Mouse (Mus musculus) MN1 (cell line): ENCODE data around the gene Gjb3.

Source experiments
- DNase-seq: peaks from one replicate; pipeline ENCODE4 v3.0.0-alpha.2; 2016; ENCODE audit warnings: low spot score

The Gjb3 gene

DNA sequence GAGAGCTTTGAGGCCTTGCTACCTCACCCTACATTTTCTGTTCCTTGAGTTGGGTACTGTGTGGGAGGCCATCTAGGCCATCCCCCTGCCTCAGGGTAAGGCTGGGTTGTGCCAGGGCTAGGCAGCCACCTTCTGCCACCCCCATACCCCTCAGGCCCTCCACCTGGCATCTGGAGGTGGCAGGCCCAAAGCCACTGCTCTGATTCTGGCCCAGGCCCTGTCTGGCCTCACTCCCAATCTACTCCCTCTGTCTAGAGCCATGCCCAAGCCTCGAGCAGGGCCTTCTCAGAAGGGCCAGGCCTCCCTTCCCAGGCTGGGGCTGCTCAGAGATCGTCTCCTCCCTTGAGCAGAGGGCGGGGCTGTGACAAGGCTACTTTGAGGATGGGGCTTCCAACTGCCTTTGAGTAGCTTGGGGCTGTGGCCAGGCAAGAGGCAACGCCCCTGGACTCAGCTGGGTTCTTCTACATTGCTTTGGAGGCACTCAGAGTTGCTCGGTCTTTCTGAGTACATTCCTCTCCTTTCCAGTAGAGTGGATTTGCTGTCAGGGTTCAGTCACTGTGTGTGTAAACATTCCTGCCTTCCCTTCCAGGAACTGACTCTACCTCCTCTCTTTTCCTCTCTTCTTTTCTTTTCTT lies 4.3 kb upstream of the Gjb3 start:
- DNase-seq, result no peak

DNA sequence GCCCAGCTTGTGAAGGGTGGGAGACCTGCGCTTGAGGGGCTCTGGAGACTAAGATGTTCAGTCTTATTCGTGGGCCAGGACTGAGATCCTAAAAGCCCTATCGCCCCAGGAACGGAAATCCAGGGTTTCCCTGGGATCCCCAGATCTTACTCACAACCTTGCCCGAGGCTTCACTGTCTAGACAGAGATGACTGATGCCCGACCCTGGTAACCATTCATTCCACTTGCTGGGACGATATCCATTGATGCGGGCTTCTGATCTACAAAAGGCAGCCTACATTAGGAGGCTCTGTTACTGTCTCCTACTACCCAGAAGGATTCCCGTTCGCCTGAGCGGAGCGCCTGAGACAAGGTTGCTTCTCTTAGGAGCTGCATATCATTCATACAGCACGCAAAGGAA lies 527 bp upstream of the Gjb3 start:
- DNase-seq, result no peak

DNA sequence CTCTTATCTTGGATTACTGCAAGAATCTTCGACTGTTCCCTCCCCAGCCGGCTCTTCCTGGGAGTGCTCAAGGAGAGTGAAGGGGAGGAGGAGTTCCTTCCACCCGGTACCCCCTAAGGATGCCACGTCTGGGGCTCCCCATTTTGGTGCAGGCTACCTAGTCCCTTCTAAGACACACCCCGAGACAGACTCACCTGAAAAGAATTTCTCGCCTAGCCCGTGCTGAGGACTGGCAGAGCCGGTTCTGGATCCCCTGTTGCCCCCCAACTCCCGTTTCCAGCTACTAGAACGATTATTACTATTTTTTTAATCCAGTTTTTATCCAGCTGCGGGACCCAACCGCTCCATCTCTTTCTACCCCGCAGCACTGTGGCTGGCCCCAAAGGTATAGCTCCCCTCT lies 893 bp downstream of the Gjb3 start:
- DNase-seq, result no peak

DNA sequence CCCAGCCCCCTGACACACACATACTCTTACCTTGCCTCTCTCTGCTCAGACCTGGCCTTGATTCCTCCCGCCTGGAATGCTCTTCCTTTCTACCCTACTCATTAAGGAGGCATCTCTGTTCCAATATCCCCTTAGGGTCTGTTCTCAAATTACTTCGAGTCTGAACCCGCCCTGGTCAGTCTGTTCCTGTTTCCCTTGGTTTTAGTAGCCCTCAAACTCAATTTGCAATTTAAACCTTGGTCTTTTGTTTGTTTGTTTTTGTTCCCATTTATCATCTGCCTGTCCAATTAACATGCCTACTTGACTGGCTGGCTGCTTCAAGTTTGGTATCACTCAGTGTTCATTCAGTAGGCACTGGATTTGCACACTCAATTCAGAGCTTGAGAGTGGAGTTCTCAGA lies 1.6 kb downstream of the Gjb3 start:
- DNase-seq, result no peak

DNA sequence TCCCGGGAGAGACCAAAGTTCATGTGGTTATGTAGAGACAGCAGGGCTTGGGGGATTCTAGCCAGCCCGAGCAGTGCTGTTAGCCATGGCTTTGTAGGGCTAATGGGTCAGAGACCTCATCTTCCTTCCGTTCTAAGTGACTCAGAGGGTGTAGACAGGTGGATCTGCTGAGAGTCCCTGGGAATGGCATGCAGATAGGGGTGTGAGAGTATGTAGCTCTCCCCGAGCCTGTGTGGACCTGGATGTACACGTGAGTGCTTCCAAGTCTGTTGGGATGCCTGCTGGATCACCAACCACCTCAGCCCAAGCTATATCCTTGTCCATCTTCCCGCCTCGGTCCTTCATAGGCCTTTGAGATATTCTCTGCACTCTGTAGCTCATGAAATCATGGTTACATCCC lies 2.3 kb downstream of the Gjb3 start:
- DNase-seq, result no peak

DNA sequence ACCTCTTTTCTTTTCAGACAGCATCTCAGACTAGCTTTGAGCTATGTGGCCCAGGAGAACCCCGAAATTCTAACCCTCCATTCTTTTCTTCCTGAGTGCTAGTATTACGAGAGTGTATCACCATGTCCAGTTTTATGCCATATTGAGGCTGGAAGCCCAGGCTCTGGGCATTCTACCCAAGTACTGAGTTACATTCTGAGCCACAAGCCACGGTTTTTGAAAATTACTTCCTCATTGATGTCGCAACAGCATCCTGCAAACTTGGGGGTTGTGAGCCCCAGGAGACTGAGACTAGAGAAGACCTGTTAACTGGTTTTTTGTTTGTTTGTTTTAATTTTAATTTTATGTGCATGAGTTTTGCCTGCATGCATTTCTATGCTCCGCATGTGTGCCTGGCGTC lies 2.9 kb downstream of the Gjb3 start:
- no peak for DNase-seq

DNA sequence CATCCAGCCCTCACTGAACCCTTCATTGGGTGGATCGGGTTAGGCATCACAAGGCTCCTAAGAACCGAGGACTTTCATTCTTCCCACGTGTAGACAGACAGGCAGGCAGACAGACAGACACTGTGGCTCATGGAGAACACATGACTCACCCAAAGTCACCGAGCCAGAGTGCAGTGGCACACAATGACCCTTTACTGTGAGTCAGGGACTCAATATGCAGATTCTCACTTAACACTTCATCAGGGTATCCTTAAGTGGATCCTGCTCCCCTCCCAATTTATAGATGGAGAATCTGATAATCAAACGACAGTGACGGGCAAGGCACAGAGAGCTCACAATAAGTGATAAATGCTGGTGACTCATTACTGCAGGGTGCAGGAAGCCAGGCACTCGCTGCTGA lies 3.4 kb downstream of the Gjb3 start:
- peak; percentile 32 for DNase-seq

DNA sequence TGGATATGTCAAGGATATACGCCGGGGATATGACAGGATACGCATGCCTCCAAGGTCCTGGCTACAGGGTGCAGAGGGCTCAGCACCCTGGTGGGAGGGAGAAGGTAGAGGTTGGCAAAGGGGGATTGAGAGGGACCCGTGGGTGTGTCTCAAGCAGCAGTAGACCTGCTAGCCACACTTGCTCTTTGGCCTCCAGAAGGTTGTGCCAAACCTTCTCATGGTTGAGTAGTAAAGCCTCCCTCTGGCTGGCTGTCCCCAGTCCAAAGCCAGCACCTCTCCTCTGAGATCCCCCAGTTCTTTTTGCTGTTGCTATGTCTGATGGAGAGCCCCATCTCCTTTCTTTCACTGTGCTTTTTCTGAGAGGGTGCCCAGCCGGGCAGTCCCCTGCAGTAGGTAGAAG lies 5.4 kb downstream of the Gjb3 start:
- DNase-seq, result no peak

DNA sequence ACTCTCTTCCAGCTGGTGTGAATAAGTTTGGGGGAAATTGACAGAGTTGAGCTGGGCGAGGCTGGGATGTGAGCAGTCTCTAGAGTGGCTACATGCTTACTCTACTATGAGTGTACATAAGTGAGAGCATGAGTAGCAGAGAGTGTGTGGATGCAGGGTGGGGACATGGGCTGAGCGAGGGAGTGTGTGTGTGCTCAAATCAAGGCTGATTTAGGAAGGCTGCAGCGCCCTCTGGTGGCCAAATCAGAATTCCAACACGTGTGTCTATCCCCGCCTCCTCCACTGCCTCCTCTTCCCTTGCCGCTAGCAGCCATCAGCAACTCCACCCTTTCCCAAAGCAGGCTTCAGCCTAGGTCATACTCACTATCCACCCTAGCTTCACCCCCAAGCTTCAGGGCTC lies 5.9 kb downstream of the Gjb3 start:
- peak; percentile 81 for DNase-seq

DNA sequence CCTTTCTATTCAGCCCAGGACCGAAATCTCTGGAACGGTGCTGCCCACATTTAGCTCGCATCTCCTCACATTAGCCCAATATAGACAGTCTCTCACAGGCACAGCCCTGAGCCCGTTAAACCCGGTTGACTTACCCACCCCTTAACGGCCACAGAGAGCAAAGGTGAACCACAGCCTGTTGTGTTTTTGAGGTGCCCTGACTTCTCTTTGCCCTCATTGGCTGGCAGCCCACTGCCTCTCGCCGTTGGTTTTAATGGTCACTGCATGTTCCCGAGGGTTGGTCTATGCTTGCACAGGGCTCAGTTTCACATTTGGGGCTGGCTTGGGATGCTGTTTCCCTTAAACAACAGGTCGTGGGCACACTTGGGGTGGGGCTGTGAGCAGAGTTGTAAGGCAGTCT lies 6.3 kb downstream of the Gjb3 start:
- DNase-seq, result no peak

DNA sequence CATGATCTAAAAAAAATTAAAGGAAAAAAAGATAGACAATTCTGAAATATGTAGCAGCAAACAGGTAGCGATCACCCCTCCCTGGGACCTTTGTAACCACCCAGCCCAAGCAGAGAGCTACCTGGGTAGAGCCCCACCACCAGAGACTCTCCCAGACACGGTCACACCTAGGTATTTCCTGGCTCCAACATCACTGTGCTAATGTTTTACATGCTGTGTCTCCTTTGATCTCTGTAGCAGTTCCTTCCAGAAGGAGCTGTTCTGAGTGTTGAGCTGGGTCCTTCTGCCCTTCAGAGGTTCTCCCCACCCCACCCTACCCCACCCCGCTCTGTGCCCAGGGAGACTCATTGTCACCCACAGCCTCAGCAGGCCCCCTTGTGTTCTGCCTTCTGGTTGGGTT lies 7.0 kb downstream of the Gjb3 start:
- DNase-seq, result no peak

DNA sequence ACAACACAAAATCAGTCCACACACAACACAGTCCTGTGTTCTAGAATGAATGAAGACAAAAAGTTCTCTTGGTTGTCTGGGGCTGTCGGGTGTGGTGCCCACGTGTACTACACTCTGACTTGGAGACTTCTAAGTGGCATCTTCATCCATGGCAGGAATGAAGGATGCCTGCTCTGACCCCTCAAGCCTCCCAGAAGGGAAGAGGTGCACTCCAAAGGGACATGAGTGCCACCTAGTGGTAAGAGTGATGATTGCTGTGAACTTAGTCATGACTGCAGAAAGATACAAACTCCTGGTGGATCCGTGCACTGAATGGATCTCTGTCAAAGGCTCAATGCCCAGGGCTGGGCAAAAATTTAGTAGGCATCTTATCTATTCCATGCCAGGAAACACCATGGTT lies 11.0 kb downstream of the Gjb3 start:
- peak; percentile 80 for DNase-seq

DNA sequence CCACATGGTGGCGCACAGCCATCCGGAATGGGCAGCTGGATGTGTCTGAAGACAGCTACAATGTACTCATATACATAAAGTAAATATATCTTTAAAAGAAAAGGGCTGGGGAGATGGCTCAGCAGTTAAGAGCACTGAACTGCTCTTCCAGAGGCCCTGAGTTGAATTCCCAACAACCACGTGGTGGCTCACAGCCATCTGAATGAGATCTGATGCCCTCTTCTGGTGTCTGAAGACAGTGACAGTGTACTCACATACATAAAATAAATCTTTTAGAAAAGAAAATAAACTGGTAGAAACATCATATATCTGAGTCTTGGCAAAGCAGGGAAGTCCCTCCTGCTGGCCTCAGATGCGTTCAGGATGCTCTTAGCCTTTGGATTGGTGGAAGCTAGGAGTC lies 13.5 kb downstream of the Gjb3 start:
- DNase-seq, result no peak

DNA sequence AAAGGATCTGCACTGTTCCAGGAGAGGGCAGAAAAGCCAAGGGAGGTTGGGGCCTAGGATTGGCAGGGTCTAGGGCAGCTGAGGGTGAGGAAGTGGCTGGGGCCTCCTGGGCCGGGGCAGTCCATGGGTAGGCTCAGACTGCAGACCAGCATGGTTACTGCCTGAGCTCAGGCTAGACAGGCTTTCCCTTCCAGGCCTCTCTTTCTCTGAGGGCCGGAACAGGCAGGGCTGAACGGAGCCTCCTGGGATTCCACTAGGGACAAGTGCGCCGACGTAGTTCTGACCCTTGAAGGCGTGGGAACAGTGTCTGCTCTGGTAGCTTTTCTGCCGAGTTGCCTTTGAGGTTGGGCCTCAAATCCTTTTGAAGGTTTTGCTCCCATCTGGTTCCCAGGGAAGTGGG lies 14.9 kb downstream of the Gjb3 start:
- DNase-seq, result no peak

DNA sequence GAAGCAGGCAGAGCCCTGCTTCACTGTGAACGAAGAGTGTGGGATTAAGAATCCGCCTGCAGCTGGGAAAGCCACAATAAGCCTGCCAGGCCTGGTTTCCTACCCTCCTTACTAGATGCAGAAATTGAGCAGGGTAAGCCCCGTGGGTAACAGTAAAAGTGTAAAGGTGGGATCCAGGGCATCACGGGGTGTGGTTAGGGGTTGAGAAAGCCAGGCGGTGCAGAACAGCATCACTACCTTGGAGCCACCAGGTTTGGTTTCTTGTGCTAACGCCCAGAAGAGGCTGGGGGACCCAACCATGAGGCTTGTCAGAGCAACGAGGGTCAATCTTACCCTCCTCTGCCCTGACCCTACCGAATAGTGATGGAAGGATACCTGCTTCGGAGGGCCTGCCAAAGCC lies 16.1 kb downstream of the Gjb3 start:
- DNase-seq, result no peak

DNA sequence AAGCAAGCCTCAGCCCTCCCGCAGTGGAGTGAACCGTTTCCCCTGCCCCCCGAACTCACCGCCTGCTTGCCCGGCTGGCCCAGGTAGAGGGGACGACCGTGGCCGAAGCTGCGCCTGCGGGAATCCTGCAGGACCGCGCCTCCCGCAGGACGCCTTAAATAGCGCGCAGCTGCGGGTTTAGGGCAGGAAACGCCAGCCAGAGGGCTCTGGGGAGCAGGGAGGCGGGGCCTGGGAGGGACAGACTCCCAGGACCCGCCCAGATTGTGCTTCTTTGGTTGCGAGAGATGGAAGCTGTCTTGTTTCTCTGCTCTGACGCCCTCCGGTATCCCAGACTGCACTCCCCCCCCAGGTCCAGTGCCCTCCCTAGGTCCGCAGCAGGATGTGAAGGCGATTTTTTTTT lies 16.8 kb downstream of the Gjb3 start, which contains the start of gene Gja4:
Gja4 (minus strand) TSS at position 179 of the 400 bp plus-strand sequence.
- DNase-seq, result peak; percentile 85

DNA sequence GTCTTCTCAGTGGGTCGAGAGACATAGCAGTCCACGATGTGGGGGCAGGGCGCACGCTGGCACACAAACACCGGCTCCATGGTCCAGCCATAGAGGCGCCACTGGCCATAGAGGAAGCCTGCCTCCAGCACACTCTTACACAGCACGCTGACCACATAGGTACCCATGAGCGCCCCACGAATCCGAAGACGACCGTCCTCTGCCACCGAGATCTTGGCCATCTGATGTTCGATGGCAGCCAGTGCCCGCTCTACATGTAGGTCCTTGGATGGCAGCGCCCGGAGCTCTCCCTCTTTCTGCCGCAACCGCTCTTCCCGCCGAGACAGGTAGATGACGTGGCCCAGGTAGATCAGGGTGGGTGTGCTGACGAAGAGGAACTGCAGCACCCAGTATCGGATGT lies 18.3 kb downstream of the Gjb3 start:
- no peak for DNase-seq

DNA sequence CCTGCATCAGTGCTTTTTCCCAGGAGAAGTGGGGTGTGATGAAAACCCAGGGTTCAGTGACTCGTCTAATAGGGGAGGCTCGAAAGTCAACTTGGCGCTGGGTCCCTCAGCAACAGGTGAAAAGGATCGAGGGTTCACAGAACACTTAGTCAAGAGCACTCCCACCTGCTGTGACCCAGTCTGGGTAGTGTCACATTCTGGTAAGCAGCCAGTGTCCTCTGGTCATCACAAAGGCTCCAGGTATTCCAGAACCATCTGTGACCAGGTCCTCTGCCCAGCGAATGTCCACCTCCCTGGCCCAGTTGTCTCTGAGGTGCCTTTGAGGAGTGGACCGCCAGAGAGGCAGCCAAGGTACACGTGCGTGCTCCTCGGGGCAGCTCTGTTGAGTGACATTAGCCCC lies 19.1 kb downstream of the Gjb3 start:
- no peak for DNase-seq

DNA sequence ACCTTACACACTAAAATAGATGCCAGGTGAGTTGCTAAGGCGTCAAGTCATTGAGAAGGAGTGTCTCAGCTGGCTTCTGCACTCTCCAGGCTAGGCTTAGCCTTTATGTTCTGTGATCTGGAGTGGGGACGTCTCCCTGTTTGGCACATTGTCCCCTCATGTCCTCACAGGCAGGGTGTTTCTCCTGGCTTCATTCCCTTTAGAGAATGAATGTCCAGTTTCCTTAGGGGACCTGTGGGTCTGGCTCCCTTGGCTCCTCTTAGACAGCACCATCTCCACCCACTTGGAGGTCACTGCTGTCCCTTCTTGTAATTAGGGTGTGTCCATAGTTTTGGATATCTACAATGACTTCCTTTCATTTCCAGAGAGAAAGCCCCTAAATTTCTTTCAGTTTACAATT lies 23.7 kb downstream of the Gjb3 start:
- no peak for DNase-seq

DNA sequence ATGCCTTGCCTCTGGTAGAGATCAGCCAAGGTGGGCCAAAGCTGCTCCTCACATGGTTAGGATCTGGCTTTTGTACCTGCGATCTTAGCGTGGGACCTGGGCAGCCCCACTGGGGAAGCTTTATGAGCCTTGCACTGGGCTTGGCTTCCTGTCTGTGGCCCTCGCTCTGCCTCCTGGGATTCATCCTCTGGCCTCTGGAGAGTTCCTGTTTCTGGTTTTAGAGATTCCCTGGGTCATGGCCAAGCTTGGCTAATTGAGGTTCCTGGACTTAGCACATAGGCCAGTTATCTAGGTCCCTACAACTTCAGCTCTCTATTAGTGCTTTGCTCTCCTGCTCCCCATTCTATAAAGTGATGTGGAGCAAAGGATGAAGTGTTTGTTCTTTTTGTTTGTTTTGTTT lies 26.8 kb downstream of the Gjb3 start:
- DNase-seq, result peak; percentile 19

DNA sequence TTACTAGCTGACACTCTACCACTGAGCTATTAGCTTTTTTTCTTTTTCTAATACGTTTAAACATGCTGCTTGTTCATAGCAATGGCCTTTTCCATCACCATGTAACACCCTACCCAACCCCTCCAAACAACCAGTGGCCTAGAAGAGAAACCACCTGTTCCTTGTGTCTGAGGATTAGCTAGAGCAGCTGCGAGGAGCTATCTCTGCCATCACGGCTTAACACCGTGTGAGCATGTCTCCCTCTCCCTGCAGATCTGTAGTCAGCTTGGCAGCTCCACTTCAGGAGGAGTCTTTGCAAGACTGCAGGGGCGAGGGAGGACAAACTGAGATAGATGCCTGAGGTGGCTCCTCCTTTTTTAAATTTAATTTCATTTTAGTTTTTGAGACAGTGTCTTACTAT lies 30.1 kb downstream of the Gjb3 start:
- no peak for DNase-seq

DNA sequence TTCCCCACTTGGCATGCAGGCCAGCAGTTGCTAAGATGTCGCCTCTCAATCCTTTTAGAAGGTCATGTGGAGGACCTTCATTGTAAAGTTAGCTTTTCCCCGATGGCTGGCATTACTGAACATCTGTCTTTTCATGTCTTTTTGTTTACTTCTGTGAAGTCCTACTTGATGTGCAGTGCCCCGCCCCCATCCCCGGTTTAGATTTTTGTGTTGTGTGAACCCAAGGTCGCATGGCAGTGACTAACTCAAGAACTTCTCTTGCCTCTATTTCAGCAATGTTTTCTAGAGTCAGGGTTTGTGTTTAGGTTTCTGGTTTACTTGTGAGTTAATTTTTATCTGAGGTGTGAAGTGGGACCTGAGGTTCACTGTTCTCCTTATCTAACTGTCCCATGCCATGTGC lies 38.0 kb downstream of the Gjb3 start:
- no peak for DNase-seq

DNA sequence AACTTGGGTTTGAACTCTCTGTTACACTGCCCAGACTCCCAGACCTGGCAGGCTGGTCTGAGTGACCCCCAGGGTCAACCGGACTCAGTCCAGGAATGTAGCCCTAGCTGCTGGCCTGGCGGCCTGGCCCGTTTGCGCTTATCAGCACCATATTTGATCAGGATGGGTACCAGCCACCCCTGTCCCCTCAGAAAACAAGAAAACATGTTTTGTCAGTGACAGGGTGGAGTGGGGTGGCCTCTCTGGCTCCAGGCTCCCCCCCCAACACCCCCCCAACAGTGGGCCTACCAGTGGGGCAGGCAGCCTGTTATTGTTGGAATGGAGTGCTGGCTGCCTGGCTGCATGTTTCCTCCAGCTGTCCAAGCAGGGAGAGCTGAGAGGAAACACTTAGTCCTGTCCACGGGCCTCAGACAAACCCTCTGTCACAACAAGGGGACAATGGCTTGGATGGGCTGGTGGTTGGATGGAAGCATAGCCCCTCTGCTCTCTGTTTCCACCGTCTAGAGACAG lies 41.5 kb downstream of the Gjb3 start:
- no peak for DNase-seq

DNA sequence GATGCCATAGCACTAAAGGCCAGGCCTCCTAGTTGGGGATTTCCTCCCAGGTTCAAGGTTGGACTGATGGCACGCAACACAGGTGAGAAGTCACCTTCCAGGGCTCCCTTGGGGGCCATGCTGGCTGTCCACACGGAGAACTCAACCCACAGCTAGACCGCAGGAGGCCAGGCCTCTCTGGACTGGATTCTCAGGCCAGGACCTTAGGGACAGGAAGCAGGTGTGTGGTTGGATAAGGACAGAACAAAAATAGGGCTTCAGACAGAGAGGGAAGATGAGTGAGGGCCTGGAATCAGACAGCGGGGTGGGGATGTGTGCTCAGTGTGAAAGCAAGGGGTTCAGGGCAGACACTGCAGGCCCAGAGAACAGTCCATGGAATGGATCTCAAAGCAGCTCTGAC lies 43.7 kb downstream of the Gjb3 start:
- no peak for DNase-seq

DNA sequence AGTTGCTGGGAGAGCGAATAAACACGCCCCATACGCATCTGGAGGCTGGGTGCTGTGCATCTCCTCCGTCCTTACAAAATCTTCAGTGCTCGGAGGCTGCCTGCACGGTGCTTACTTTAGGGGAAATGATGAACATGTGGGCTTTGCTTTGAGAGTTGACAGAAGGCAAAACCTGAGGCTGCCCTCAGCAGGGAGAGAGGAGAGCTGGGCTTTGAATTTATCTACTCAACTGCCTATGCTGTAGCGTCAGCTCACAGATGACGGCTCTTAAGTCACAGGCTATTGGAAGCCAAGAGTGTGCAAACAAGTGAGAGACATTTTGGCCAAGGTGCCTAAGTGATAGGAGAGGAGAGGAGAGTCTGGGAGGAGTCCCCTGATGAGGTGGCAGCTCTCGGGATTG lies 51.4 kb downstream of the Gjb3 start:
- DNase-seq, result no peak
